16 mouse cellular contexts compared by ENCODE assay signal in the genomic region with DNA sequence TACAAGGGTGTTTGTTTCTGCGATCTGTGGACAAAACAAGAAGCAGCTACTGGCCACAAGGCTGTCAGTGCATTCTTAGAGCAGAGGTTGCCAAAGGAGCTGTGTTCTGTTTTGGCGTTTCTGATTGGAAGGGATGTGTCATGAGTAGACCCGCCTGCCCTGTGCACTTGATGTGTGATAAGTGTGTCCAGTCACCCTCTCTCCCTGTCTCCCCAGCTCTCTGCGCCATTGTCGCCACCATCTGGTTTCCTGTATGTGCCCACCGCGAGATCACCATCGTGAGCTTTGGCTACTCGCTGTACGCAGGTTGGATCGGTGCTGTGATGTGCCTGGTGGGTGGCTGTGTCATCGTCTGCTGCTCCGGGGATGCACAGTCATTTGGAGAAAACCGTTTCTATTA. TPM values are rescaled to one million over a fixed set of nuclear protein-coding genes. Genes with fewer than 3 reads are reported as not detected.
"Had no signal": no experiment of that assay in that cellular context is flagged by ENCODE, and none has a peak within 500 bp of the region (broad histone marks: within the 10 kb centered on the region; RNA-seq: fewer than 3 reads in every experiment).

No protein-coding gene starts in this region.

- H3K27me3 ChIP-seq: liver, embryonic 15.5 days; midbrain, embryonic 12.5 days; neural tube, embryonic 12.5 days had no signal

- H3K4me1 ChIP-seq: liver, embryonic 15.5 days; neural tube, embryonic 12.5 days had no signal

- H3K36me3 ChIP-seq: liver, embryonic 15.5 days; midbrain, embryonic 10.5 days; midbrain, embryonic 12.5 days; neural tube, embryonic 12.5 days had no signal

- H3K27ac ChIP-seq: liver, embryonic 15.5 days; midbrain, embryonic 10.5 days; midbrain, embryonic 12.5 days; neural tube, embryonic 12.5 days had no signal

- H3K4me3 ChIP-seq: liver, embryonic 15.5 days; midbrain, embryonic 10.5 days; midbrain, embryonic 12.5 days; myocyte; neural tube, embryonic 12.5 days had no signal

- H3K9ac ChIP-seq: liver, embryonic 15.5 days; liver, postnatal 0 days; lung, embryonic 14.5 days; midbrain, embryonic 12.5 days; neural tube, embryonic 12.5 days had no signal

- DNase-seq: liver, postnatal 0 days; lung, embryonic 14.5 days; lung, postnatal 10 days; lung, postnatal 4 days; midbrain, embryonic 14.5 days; right cerebral cortex, postnatal 14 days; thymus, adult 18-20 months; thymus, postnatal 14 days; thymus, postnatal 36 days had no signal

- H3K9me3 ChIP-seq: liver, embryonic 15.5 days; midbrain, embryonic 10.5 days; midbrain, embryonic 12.5 days; neural tube, embryonic 12.5 days had no signal

RNA-seq across cellular contexts. Expression of gene Cldn11, which starts 13.1 kb away (rescaled TPM):
- total RNA-seq: megakaryocyte-erythroid progenitor cell, adult 5-6 weeks; neutrophil, adult 5-6 weeks had no signal
- polyA plus RNA-seq: myocyte had no signal
